9 mouse cellular contexts compared by ENCODE assay signal in the genomic region with DNA sequence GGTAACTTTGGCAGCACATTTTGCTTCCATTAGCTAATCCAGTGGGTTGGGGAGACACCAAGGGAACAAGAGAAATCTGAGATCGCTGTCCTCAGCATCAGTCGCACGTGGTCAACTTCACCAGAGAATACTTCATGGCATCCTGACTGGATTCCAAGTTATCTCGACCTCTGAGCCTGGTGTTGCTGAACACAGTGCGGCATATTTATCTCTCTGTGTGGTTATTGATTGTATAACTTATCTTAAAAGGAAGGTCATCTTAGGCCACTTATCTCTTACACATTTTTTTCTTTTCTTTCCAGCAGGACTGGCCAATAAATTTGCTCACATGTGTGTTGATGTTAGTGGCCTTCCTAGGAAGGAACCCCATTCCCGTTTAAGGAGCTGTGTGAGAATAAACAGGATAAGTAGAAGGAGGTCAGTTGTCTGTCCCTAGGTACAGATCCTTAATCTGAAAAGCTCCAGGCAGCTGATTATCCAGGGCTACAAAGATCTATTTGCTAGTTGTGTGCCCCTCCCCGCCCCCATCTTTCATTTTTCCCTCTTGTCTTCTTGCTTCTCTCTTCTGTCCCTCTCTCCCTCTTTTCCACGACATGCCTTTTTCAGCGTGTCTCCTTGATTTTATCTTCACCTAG. TPM values are rescaled to one million over a fixed set of nuclear protein-coding genes. Genes with fewer than 3 reads are reported as not detected.
DNase-seq lines count a peak whose midpoint lies in the region; ATAC-seq and TF ChIP-seq lines count a peak whose summit lies in the region.
"Had no signal": no experiment of that assay in that cellular context is flagged by ENCODE, and none has a peak within 500 bp of the region (broad histone marks: within the 10 kb centered on the region; RNA-seq: fewer than 3 reads in every experiment).

No protein-coding gene starts in this region.

- ATAC-seq in forebrain, postnatal 0 days: no peak
- ATAC-seq in forebrain, embryonic 11.5 days (replicated peaks; ENCODE audit: low FRiP score): no peak
- peak; percentile 24; the same call in 1 of the 2 replicates for ATAC-seq in intestine, embryonic 14.5 days (replicated peaks; ENCODE audit: low FRiP score, low TSS enrichment, low read depth)

- H3K9ac ChIP-seq in forebrain, postnatal 0 days: no peak overlapping the region
- no peak overlapping the region for H3K9ac ChIP-seq in forebrain, embryonic 11.5 days (ENCODE audit: low read length)
- H3K9ac ChIP-seq in intestine, embryonic 14.5 days (ENCODE audit: low read length): no peak overlapping the region

- no peaks in the 10 kb centered on the region for H3K9me3 ChIP-seq in forebrain, postnatal 0 days (ENCODE audit: low read length)
- no peaks in the 10 kb centered on the region for H3K9me3 ChIP-seq in forebrain, embryonic 11.5 days (ENCODE audit: control insufficient read depth, low read length)
- H3K9me3 ChIP-seq in intestine, embryonic 14.5 days (ENCODE audit: control insufficient read depth, low read length): no peaks in the 10 kb centered on the region
- H3K9me3 ChIP-seq: midbrain, embryonic 12.5 days had no signal

- DNase-seq in forebrain, postnatal 0 days: no peak
- no peak for DNase-seq in forebrain, embryonic 11.5 days (ENCODE audit: low spot score)
- peak; percentile 9 for DNase-seq in left cerebral cortex, postnatal 4 days
- no peak for DNase-seq in left cerebral cortex, postnatal 10 days (ENCODE audit: extremely low spot score in 1 of 2, low spot score in 2 of 2)
- peak; percentile 38 for DNase-seq in brain, adult 2 months (ENCODE audit: low read depth, low spot score)
- DNase-seq in intestine, embryonic 14.5 days (ENCODE audit: low spot score): no peak
- DNase-seq in frontal cortex, postnatal 10 days (ENCODE audit: low spot score in 2 of 2): no peak
- no peak for DNase-seq in thymus, adult 18-20 months

- peak overlapping the region; percentile 68; the same call in 1 of the 2 replicates for H3K4me2 ChIP-seq in forebrain, postnatal 0 days (ENCODE audit: low read depth)
- no peak overlapping the region for H3K4me2 ChIP-seq in forebrain, embryonic 11.5 days (ENCODE audit: low read depth, low read length, severe bottlenecking)
- H3K4me2 ChIP-seq in intestine, embryonic 14.5 days (ENCODE audit: low read length): no peak overlapping the region

- intact Hi-C loops in left cerebral cortex, postnatal 4 days (cut with DNase I): loop anchor here (5.0 kb wide), 3 partner anchors 461 to 746 kb away; no protein-coding TSS in a partner anchor
- intact Hi-C loops in left cerebral cortex, postnatal 10 days (cut with DNase I): loop anchor here (10.0 kb wide), 2 partner anchors 267 to 623 kb away; no protein-coding TSS in a partner anchor

- H3K4me1 ChIP-seq in forebrain, postnatal 0 days (ENCODE audit: insufficient read depth): 0 out of 2 replicates have a peak, but pooled peaks cover 4% of the 10 kb centered on the region
- H3K4me1 ChIP-seq in forebrain, embryonic 11.5 days (replicated peaks; ENCODE audit: control insufficient read depth, insufficient read depth, low read length): 0 out of 2 replicates have a peak, but pooled peaks cover 3% of the 10 kb centered on the region
- H3K4me1 ChIP-seq in intestine, embryonic 14.5 days (replicated peaks; ENCODE audit: control insufficient read depth, insufficient read depth, low read length): peaks cover 5% of the 10 kb centered on the region; the same call in 1 of the 2 replicates

- H3K4me3 ChIP-seq in forebrain, postnatal 0 days (ENCODE audit: low read depth, low read length): no peak overlapping the region
- H3K4me3 ChIP-seq in forebrain, embryonic 11.5 days (ENCODE audit: low read depth, low read length): no peak overlapping the region
- H3K4me3 ChIP-seq in intestine, embryonic 14.5 days (ENCODE audit: low read depth, low read length): no peak overlapping the region

- no peaks in the 10 kb centered on the region for H3K36me3 ChIP-seq in forebrain, postnatal 0 days (ENCODE audit: insufficient read depth)
- H3K36me3 ChIP-seq in forebrain, embryonic 11.5 days (ENCODE audit: control insufficient read depth, insufficient read depth, low read length): no peaks in the 10 kb centered on the region
- no peaks in the 10 kb centered on the region for H3K36me3 ChIP-seq in intestine, embryonic 14.5 days (ENCODE audit: control insufficient read depth, insufficient read depth, low read length)
- H3K36me3 ChIP-seq: midbrain, embryonic 12.5 days had no signal

- no peak overlapping the region for H3K27ac ChIP-seq in forebrain, postnatal 0 days (ENCODE audit: low read depth, low read length)
- no peak overlapping the region for H3K27ac ChIP-seq in forebrain, embryonic 11.5 days (ENCODE audit: low read depth, low read length)
- no peak overlapping the region for H3K27ac ChIP-seq in intestine, embryonic 14.5 days (ENCODE audit: low read depth)
- H3K27ac ChIP-seq: midbrain, embryonic 12.5 days had no signal

- H3K27me3 ChIP-seq in forebrain, postnatal 0 days (ENCODE audit: insufficient read depth, low read length): no peaks in the 10 kb centered on the region
- peaks cover 13% of the 10 kb centered on the region for H3K27me3 ChIP-seq in forebrain, embryonic 11.5 days (ENCODE audit: control insufficient read depth, insufficient read depth, low read length)
- peaks cover 22% of the 10 kb centered on the region for H3K27me3 ChIP-seq in intestine, embryonic 14.5 days (replicated peaks; ENCODE audit: control insufficient read depth, insufficient read depth, low read length)

- 58% methylated on average over 9 of the region's 9 CpGs for whole genome bisulfite sequencing in forebrain, postnatal 0 days
- WGBS in forebrain, embryonic 11.5 days: 58% methylated on average over 9 of the region's 9 CpGs
- WGBS in intestine, embryonic 14.5 days: 41% methylated on average over 9 of the region's 9 CpGs

- no peak for TF ChIP-seq CTCF in forebrain, postnatal 0 days (IDR thresholded peaks at IDR 0.05; ENCODE audit: low read depth)

RNA-seq across cellular contexts. Expression of a gene that starts 0.7 kb away (rescaled TPM):
- 6.5 and 6.9 TPM in 2 replicates for total RNA-seq in forebrain, postnatal 0 days (2014; rRNA removed)
- 0.88 and 1.7 TPM in 2 replicates for polyA plus RNA-seq in forebrain, postnatal 0 days (2015; fragmentation: Nextera tagmentation; extraction: Ambion mirVana)
- 0.03 and 0.07 TPM in 2 replicates for polyA plus RNA-seq in forebrain, embryonic 11.5 days (2014; fragmentation: Nextera tagmentation; extraction: Ambion mirVana)
- 10 to 100 TPM; 19.3 to 19.6 TPM for total RNA-seq in left cerebral cortex, postnatal 4 days (2021)
- 10 to 100 TPM; 27.0 to 27.5 TPM for total RNA-seq in left cerebral cortex, postnatal 10 days (2021)
- polyA plus RNA-seq in intestine, embryonic 14.5 days (2014; fragmentation: Nextera tagmentation; extraction: Ambion mirVana): 0.11 and 0.15 TPM in 2 replicates

Comparison
In these comparisons a context has a peak if more than half of its experiments do, and no peak if none do; other contexts are left out.
1. DNase-seq: peak in left cerebral cortex, postnatal 4 days (single experiment) and brain, adult 2 months (single experiment); none in forebrain, postnatal 0 days (single experiment), forebrain, embryonic 11.5 days (single experiment), left cerebral cortex, postnatal 10 days (0 of 2), intestine, embryonic 14.5 days (single experiment), frontal cortex, postnatal 10 days (0 of 2) and thymus, adult 18-20 months (0 of 2).